Mouse (Mus musculus): ENCODE data around the gene Ccnd3.
A peak's percentile ranks its signal among the peaks of the same experiment; 100 is the strongest.

DNA sequence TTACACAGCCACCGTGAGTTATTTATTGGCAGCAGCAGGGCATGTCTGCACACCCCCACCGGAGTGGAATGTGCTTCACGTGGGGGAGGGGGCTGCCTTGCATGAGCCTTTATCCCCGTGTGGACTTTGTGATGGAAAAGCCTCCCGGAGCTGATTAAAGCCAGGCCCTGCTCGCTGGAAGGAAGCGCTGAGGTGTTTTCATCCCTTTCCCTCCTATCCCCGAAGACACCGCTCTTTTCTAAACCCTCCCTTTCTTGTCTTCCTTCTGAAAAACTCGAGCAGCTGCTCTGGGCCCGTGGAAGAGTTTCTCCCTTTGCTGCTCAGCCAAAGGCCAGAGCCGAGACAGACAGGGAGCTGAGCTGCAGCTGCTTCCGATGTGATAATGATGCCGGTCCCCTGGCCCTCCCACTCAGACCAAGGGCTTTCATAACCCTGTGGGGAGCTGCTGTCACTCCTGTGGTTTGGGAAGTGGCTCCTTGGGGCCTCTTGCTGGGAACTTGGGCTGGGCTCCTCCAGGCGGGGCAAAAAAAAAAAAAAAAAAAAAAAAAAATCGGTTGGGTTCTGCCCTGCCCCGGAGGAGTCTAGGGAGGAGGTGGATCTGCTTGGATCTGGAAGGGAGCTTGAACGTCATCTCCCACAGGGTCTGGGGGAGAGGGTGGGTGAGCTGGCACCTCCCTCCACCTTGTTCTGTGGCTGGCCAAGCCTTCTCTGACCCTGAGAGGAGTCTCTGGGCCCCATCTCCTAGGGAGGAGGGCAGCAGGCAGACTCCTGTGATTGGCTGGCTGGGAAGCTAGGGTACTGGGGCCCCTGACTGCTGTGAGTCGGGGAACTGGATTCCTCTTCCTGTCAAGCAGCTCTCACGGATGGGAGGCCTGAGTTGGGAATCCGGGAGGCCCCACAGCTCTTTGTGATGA is 90.7 kb downstream of the Ccnd3 start:
- TF ChIP-seq CTCF (IDR thresholded peaks at IDR 0.05; ENCODE audit: borderline replicate concordance, control insufficient read depth, extremely low read depth, insufficient read depth, low read length, poor library complexity) (no peak), POLR2A (IDR thresholded peaks at IDR 0.05; ENCODE audit: control insufficient read depth, extremely low read depth, insufficient read depth, low read length, poor library complexity) (peak; percentile 64)

All from thymus, adult 2 months (tissue).